Mouse (Mus musculus) kidney, adult 2 months (tissue): ENCODE results near the gene Cldn4. TPM values are rescaled to one million over a fixed set of nuclear protein-coding genes. Genes with fewer than 3 reads are reported as not detected.
"Not testable (repeated sequence)": the region's sequence is repeated elsewhere in the genome, so short reads cannot be mapped to it uniquely, and the experiment has no call there.

Experiments
- DNase-seq: peaks from one replicate; pipeline ENCODE4 v3.0.0; 2021
- H3K27ac ChIP-seq: fragments of 200-500 bp; 2 replicates; pipeline ENCODE4 v1.5.1; 2012; ENCODE audit warnings: low read depth, low read length, control low read depth, inconsistent platforms; ENCODE audit not compliant: insufficient read depth
- H3K27me3 ChIP-seq: fragments of 200-500 bp; replicated peaks from 2 replicates; pipeline ENCODE4 v1.6.1; 2012; ENCODE audit warnings: mild to moderate bottlenecking, moderate library complexity, low read length, inconsistent platforms; ENCODE audit not compliant: control insufficient read depth, insufficient read depth
- H3K36me3 ChIP-seq: fragments of 200-500 bp; 2 replicates; pipeline ENCODE4 v1.6.1; 2012; ENCODE audit warnings: mild to moderate bottlenecking, moderate library complexity, low read length, inconsistent platforms; ENCODE audit not compliant: control insufficient read depth, insufficient read depth
- H3K4me1 ChIP-seq: fragments of 200-500 bp; 2 replicates; pipeline ENCODE4 v1.6.1; 2011; ENCODE audit warnings: low read length; ENCODE audit not compliant: control insufficient read depth, insufficient read depth
- H3K4me3 ChIP-seq: fragments of 200-500 bp; 2 replicates; pipeline ENCODE4 v1.5.1; 2011; ENCODE audit warnings: mild to moderate bottlenecking, low read depth, low read length, control low read depth; ENCODE audit not compliant: insufficient read depth
- CTCF ChIP-seq: fragments of 200-500 bp; conservative IDR thresholded peaks from 2 replicates; pipeline ENCODE4 v1.5.1; 2011; ENCODE audit warnings: low read depth, mild to moderate bottlenecking, control low read depth, low read length, moderate library complexity, mixed read lengths; ENCODE audit not compliant: insufficient read depth, insufficient read length
- POLR2A ChIP-seq: fragments of 200-500 bp; IDR thresholded peaks from one replicate; pipeline ENCODE4 v1.6.1; 2011; ENCODE audit warnings: low read depth, low read length, control low read depth
- WGBS: fragments of 180-500 bp; shearing (Covaris S2); methylation state at CpG from one replicate; pipeline ENCODE4 v1.1.7; 2018; 5-methylcytosine and 5-hydroxymethylcytosine counted together
- polyA plus RNA-seq: library from polyadenylated mRNA; depleted of rRNA; stranded (reverse); fragments of >200 nt; gene quantifications from 2 replicates; pipeline ENCODE4 v1.2.3, GENCODE M21; 2012

Cldn4 gene
- polyA plus RNA-seq, 1 experiment = 37.5 TPM

- H3K36me3 ChIP-seq = no peaks in the 10 kb centered on the region
- no peaks in the 10 kb centered on the region for H3K4me1 ChIP-seq
- H3K27me3 ChIP-seq = no peaks in the 10 kb centered on the region
- no peak overlapping the region for H3K27ac ChIP-seq
- TF ChIP-seq CTCF (no peak), POLR2A (no peak)
- 78% methylated on average over 3 of the region's 3 CpGs for WGBS
- DNase-seq = no peak
- no peak overlapping the region for H3K4me3 ChIP-seq
Observed at GRCm38 (mm10) chr5:134939069-134939468, 7.7 kb downstream of the Cldn4 start.

- DNase-seq = no peak
- no peaks in the 10 kb centered on the region for H3K27me3 ChIP-seq
- H3K4me1 ChIP-seq = no peaks in the 10 kb centered on the region
- no peak overlapping the region for H3K27ac ChIP-seq
- no peak for TF ChIP-seq POLR2A
- TF ChIP-seq CTCF = no peak
- 83% methylated on average over 6 of the region's 6 CpGs for WGBS
- H3K4me3 ChIP-seq = no peak overlapping the region
- H3K36me3 ChIP-seq = no peaks in the 10 kb centered on the region
Observed at GRCm38 (mm10) chr5:134936626-134937185, 10.0 kb downstream of the Cldn4 start.

DNA sequence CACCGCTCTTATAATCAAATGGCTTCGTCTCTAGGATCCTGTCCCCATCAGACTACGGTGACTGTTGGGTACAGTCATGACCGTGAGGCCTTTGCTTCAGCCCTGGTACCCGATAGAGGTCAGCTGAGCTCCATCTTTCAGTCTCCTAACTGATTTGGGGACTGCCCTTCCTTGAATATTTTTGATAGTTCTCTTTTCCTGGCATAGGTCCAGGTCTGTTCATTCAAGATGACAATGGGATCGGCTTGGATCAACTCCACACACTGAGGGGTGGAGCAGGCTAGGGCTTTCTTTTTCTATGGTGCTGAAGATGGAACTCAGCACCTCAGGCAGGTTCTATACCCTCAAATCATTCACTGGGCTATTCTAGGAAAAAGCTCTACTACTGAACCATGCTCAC, 10.7 kb downstream of the Cldn4 start:
- no peaks in the 10 kb centered on the region for H3K36me3 ChIP-seq
- H3K27me3 ChIP-seq = no peaks in the 10 kb centered on the region
- no peaks in the 10 kb centered on the region for H3K4me1 ChIP-seq
- no peak for DNase-seq
- 93% methylated on average over 6 of the region's 6 CpGs for WGBS
- H3K4me3 ChIP-seq = no peak overlapping the region
- H3K27ac ChIP-seq = no peak overlapping the region
- TF ChIP-seq CTCF (no peak), POLR2A (no peak)

DNA sequence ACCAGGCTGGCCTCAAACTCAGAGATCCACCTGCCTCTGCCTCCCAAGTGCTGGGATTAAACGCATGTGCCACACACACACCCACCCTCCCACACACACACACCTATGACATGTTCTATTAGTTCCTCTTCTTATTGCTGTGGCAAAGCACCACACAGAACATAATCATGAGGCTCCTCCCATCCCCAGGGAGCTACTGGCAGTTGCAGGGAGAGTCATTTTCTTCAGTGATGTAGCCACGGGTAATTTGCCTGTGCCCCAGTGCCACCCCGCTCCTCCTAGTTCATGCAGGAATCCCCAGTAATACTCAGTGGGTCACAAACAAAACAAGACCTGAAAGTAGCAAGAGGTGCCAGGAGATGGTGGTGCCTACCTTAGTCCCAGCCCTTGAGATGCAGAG, 12.1 kb downstream of the Cldn4 start:
- no peaks in the 10 kb centered on the region for H3K36me3 ChIP-seq
- H3K4me1 ChIP-seq = no peaks in the 10 kb centered on the region
- WGBS = 85% methylated on average over 3 of the region's 3 CpGs
- H3K4me3 ChIP-seq = no peak overlapping the region
- no peak for DNase-seq
- TF ChIP-seq CTCF = no peak
- no peak for TF ChIP-seq POLR2A
- no peak overlapping the region for H3K27ac ChIP-seq
- H3K27me3 ChIP-seq = no peaks in the 10 kb centered on the region

GRCm38 (mm10) chr5:134933686-134934085, 13.0 kb downstream of the Cldn4 start:
- not testable (repeated sequence) for H3K27me3 ChIP-seq, H3K4me1 ChIP-seq, H3K36me3 ChIP-seq, H3K27ac ChIP-seq, H3K4me3 ChIP-seq, DNase-seq
- 98% methylated on average over 5 of the region's 5 CpGs for WGBS

DNA sequence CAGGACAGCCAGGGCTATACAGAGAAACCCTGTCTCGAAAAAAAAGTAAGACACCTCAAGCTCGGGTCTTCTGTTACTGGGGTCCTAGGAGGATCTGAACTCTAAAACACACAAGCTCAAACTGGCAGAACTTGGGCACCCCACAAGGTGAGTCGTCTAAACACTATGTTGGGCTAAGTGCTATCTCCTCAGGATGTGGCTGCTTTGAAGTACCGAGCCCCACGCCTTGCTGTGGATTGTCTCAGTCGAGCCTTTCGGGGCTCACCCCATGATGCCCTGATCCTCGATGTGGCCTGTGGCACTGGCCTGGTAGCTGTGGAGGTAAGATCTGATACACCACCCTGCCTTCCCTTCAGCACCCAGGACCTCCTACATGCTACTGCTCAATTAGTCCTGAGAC, 13.5 kb downstream of the Cldn4 start:
- 93% methylated on average over 8 of the region's 8 CpGs for WGBS
- DNase-seq = no peak
- H3K27me3 ChIP-seq = no peaks in the 10 kb centered on the region
- no peaks in the 10 kb centered on the region for H3K4me1 ChIP-seq
- H3K4me3 ChIP-seq = no peak overlapping the region
- H3K27ac ChIP-seq = no peak overlapping the region
- no peaks in the 10 kb centered on the region for H3K36me3 ChIP-seq
- TF ChIP-seq CTCF = no peak
- TF ChIP-seq POLR2A = no peak

DNA sequence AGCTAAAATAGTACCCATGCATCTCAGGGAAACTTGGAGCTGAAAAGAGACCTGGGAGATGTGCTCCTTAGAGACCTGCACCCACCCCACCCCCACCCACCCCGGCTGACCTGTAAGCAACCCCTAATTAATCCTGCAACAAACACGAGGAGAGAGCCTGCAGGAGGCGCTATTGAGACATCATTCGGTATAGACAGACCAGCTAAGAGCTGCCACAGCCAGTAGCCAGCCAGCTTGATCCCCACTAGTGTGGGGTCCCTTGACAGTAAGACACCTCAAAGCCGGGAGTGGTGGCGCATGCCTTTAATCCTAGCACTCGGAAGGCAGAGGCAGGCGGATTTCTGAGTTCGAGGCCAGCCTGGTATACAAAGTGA, 13.8 kb downstream of the Cldn4 start:
- TF ChIP-seq CTCF (peak; percentile 46), POLR2A (no peak)
- Histone ChIP-seq H3K27me3 (no peaks in the 10 kb centered on the region), H3K4me3 (peak overlapping the region; percentile 59), H3K4me1 (no peaks in the 10 kb centered on the region), H3K27ac (no peak overlapping the region; the same call in 1 of the 2 replicates), H3K36me3 (no peaks in the 10 kb centered on the region)
- DNase-seq = peak; percentile 70
- 43% methylated on average over 9 of the region's 9 CpGs for WGBS
